Mouse (Mus musculus) testis, adult 2 months (tissue): ENCODE measurements around the gene Ubxn10.

Experiments
- CTCF ChIP-seq: fragments of 200-500 bp; IDR thresholded peaks from 2 replicates; pipeline ENCODE4 v1.5.1; 2012; ENCODE audit warnings: low read depth, mild to moderate bottlenecking, inconsistent platforms, low read length, moderate library complexity; ENCODE audit not compliant: control insufficient read depth, insufficient read depth, insufficient replicate concordance
- POLR2A ChIP-seq: fragments of 200-500 bp; IDR thresholded peaks from 2 replicates; pipeline ENCODE4 v1.6.1; 2012; ENCODE audit warnings: low read depth, mild to moderate bottlenecking, inconsistent platforms, low read length, moderate library complexity; ENCODE audit not compliant: control insufficient read depth

GRCm38 (mm10) chr4:138700184-138700982 is 36.6 kb downstream of the Ubxn10 start:
- peak; percentile 60; the same call in 1 of the 2 replicates for TF ChIP-seq CTCF
- no peak for TF ChIP-seq POLR2A
